Mouse (Mus musculus): Measurements from ENCODE around the gene Ccdc9.

GRCm38 (mm10) chr7:16310020-16310520, 23.5 kb upstream of the Ccdc9 start:
- TF ChIP-seq CTCF (IDR thresholded peaks at IDR 0.05; ENCODE audit: low read depth, low read length) (peak; percentile 40), GATA1 (IDR thresholded peaks at IDR 0.05; ENCODE audit: borderline replicate concordance, low read length) (no peak)
